Mouse (Mus musculus) G1E-ER4 (cell line): Measurements from ENCODE around the gene Scrt2. TPM values are rescaled to one million over a fixed set of nuclear protein-coding genes. Genes with fewer than 3 reads are reported as not detected.

ENCODE experiments used
- GATA1 ChIP-seq: IDR thresholded peaks from one replicate; pipeline ENCODE4 v1.8.0; 2012; ENCODE audit warnings: low read length, inconsistent platforms
- polyA plus RNA-seq: library from polyadenylated mRNA; stranded (reverse); fragments of >175 nt; gene quantifications from 2 replicates; pipeline ENCODE4 v1.2.3, GENCODE M21; 2012

Scrt2 gene
- polyA plus RNA-seq, 1 experiment = not detected

DNA sequence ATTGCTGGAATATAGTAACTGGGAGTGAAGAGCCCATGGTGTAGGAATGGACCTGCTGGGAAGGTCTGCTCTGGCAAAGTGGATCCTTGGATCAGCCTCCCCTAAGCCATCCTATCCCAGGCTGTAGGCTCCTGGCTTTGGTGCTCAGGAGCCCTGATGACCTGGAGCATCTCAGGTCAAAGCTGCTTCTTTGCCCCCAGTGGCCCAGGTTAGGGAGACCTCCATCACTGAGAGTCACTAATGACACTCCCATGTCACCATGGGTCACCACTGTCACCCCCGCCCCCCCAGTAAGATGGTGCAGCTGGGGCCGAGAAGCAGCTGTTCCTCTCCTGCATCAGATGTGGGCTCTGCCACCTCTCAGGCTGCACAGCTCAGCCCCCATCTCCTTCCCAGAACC is 11.4 kb upstream of the Scrt2 start:
- no peak for TF ChIP-seq GATA1

DNA sequence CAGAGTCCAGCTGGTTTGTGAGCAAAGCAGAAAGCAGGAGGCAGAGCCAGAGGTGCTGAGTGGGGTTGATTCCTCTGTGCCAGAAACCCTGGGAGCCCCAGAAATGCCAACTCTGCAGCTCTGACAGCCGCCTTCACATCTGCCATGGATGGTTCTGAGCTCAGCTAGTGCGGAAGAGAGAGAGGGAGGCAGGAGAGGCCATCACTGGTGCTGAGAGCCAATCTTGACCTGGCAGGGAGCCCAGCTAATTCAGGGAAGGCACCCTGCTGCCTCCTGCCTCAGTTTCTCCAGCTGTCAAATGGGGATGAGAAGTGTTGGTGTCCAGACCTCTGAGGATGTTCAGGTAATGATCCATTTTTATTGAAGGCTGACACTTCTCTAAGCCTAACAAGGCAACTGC is 6.8 kb upstream of the Scrt2 start:
- no peak for TF ChIP-seq GATA1

DNA sequence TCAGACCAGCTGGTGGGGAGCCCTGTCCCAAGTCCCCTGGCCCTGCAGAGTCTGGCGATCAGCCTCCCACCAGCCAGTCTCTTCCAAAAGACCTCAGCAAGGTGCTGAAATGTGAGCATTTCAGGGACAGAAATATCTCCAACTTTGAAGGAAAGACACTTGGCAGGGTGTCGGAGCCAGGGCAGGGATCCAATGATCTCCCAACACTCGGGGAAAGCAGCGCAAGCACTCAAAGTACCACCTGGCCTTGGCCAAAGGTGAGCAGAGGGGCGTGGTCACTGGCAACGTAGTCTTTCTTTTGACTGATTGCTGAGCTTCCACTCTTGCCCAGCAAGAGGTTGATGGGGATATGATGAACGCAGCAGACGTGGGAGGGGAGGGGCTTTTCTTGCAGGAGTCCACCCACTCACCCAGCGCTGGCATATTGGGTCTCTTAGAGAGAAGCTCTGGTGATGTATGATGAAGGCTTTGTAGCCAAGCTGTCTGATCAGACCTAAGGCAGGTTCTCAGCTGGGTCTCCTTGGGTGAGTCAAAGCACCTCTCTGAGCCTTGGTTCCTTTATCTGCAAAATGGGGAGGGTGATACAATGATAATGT is 5.9 kb upstream of the Scrt2 start:
- no peak for TF ChIP-seq GATA1

DNA sequence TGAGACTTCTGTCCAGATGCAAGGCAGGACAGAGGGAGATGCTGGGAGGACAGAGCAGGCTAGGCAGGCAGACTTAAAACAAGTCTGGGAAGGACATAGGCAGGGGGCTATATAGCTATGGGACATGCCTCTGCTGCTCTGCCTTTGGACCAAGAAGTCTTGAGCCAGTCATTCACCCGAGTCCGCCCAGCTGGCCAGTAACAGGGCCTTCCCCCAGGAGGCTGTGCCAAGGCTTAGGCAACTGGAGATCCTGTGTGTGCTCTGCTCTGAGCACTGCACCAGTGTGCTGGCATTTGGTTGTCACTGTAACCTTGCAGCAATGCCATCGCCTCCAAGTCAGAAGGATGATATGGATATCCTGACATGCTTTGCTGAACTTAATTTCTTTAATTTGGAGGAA is 4.0 kb upstream of the Scrt2 start:
- no peak for TF ChIP-seq GATA1

DNA sequence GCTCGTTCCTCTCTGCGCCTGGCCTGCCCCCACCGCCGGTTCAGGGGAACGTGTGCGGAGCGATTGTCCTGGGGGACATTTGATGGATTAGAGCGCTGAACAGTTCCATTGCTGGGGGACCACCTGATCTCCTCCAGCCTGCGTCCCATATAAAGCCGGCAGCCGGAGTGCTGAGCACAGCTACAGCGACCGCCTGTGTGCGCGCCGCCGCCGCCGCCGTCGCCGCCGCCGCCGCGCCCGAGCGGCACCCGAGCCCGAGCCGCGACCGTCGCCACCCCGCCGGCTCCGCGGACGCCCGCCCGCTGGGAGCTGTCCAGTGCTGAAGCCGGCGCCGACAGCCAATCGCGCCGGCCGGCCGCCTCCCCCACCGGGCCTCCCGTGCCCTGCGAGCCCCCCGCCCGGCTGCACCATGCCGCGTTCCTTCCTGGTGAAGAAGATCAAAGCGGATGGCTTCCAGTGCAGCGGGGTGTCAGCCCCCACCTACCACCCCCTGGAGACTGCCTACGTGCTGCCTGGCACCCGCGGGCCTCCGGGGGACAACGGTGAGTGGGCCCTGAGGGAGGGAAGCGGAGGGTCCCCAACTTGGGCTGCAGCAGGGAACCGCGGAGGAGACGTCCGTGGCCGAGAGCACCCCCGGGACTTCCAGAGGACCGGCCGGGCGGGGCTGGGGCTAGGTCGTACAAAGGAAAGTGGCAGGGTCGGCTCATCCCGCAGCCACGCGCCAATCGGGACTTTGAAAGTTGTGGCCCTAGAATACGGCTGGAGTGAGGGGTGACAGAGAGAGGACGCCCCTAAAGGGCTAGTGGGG is 516 bp downstream of the Scrt2 start:
- TF ChIP-seq GATA1 = no peak

DNA sequence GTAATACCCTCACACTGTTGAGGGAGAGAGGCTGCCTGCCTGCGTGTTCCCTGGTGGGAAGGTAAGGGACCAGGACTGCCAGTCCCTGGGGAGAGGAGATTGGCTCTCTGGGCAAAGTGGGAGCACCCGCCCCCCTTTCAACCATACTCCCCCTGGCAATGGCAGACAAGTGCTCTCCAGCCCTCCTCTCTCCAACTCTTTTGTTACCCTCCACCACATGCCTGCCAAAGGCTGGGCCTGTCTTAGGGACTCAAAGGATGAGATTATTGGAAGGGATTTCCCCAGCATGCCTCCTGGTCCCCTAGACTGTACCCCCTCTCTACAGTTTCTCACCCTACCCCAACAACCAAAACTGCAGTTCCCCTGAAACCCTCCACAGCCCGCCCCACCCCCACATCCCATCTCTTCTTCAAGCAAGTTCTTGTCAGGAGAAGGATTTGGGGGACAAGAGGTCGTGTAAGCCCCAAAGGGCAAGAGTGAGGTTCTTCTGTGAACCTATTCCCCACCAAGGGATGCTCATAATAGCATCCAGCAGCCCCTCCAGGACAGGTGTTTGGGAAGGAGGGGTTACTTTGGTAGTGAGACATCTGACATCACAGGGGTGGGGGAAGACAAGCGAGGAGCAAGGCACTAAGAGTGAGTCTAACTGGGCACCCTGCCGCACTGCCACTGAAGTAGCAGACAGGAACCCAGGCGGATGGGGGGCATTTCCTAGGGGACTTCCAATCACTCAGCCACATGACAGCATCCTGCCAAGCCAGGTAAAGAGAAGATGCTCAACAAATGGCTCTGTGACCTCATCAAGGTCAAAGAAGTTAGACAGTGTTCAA is 1.3 kb downstream of the Scrt2 start:
- no peak for TF ChIP-seq GATA1

DNA sequence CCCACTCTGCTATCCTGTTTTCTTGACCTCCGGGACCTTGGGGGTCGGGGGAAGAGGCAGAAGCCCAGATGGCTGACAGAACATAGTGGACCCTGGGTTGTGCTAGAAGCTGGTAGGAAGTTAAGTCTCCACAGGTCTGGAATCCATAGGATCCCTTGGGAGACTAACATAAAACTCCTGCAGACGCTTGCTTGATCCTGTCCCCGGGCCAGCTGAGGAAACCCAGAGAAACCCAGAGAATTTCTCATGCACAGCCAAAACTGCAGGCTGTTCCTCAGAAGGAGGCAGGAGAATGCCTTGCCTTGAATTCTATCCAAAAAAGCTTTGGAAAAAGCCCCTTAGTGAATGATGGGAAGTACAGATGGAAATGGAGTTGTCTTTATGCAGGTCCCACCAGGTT is 2.1 kb downstream of the Scrt2 start:
- TF ChIP-seq GATA1 = no peak

DNA sequence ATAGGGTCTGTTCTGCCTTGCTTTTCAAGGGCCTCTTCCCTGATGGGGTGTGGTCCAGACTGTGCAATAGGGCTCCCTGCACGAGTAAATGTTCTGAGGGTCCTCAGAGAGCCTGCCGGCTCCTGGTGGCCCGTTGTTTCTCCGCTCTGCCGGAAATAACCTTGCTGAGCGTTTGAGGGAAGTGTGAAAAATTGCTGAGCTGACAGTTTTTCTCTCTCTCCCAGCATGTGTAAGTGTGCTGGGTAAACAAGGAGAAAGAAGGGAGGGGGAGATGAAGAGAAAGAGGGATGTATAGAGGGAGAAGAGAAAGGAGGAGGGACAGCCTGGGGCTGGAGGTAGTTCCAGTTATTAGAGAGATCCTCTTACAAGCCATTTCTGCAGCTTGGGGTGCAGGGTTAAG is 3.0 kb downstream of the Scrt2 start:
- no peak for TF ChIP-seq GATA1

DNA sequence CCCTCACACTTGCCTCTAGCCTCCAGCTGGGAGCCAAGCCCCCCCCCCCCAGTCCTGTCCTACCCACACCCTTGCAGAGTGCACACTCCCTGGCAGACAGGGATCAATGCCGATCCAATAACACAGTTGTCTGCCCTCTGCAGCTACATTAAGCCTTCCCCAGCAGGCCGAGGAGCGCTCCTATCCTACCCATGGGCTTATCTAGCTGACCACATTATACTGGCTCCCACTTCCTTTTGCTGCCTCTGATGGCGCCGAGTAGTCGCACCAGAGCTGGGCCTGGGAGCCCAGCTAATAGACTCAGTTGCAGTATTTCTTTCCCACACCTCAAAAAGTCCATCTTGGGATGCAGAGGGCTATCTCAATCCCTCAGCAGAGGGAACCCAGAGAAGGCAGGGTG is 4.1 kb downstream of the Scrt2 start:
- no peak for TF ChIP-seq GATA1

DNA sequence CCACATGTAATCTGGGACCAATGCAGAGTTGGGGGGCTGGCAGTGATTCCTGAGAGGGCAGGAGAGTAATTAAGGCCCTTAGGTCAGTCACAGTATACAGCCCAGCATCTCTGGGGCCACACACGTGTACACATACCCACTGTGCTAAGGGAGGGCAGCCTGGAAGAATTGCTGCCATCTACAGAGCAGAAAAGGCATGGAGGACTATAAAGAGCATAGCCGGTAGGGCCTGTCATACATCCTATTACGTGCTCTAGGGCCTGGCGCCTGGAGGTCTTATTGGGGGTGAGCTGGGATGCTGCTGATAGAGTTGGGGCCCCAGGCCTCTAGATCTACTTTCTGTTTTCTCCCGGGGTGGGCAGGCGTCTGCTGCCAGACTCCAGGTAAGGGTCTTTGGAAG is 5.1 kb downstream of the Scrt2 start:
- TF ChIP-seq GATA1 = no peak

DNA sequence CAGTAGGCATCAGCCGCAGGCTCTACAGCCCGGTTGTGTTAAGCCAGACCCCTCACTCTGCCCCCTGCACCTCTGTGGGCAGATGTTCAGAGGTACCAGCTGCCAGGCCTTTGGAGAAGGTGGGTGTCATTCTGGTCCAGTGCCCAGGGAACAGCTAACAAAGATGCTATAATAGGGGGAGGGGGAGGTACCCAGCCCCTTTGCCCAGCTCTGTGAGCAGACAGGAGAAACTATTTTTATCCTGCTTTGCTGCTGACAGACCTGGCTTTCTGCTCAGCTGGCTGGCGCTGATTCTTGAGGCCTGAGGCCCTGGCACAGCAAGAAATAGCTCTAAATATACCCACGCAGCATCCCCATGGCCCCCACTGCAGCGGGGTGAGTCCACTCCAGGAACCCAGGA is 5.8 kb downstream of the Scrt2 start:
- no peak for TF ChIP-seq GATA1

DNA sequence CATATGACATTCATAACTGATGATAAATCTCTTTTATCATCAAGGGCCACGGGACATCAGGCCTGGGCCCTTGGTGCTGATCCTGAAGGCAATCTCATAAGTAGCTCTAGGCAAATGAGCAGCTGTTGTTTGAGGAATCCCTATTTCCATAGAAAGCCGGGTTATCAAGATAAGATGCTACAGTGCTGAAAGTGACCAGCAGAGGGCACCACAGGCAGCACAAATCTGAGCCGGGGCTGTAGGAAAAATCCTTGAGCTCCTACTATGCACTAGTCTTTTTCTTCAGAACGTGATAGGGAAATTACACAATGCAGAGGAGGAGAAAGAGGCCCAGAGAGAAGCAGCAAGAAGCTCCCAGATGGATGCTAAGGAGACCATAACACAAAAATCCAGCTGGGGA is 7.7 kb downstream of the Scrt2 start:
- TF ChIP-seq GATA1 = no peak

DNA sequence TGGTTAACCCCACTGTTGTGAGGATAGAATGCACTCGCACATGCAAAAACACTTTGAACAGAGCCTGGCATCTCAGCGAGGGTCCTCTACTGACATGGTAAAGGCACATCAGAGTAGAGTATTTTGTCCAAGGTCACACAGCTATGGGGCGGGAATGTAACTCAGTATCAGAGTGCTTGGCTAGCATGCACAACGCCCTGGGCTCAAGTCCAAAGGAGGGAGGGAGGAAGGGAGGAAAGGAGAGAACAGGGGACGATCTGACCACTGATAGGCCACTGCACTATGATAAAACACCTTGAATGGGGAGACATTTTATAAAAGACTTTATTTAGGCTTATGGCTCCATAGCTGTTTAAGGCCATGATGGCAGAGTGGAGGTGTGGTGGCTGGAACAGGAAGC is 8.3 kb downstream of the Scrt2 start:
- no peak for TF ChIP-seq GATA1

DNA sequence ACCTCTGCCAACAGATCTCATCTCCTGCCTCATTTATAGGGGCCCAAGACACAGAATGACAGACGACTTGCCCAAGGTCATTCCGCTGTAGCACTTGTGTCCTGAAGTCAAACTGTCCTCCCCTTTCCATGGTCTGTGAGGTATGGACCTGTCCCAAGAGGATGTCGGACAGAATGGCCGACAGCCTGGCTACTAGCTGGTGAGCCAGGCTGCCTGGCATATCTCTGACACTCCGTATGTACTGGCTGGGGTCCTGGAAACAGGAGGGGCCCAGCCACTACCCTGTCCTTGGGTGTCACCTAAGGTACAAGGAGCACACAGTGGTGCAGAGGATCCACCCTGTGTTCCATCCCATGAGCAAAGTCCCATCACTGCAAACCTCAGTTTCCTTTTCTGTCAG is 9.2 kb downstream of the Scrt2 start:
- TF ChIP-seq GATA1 = no peak

DNA sequence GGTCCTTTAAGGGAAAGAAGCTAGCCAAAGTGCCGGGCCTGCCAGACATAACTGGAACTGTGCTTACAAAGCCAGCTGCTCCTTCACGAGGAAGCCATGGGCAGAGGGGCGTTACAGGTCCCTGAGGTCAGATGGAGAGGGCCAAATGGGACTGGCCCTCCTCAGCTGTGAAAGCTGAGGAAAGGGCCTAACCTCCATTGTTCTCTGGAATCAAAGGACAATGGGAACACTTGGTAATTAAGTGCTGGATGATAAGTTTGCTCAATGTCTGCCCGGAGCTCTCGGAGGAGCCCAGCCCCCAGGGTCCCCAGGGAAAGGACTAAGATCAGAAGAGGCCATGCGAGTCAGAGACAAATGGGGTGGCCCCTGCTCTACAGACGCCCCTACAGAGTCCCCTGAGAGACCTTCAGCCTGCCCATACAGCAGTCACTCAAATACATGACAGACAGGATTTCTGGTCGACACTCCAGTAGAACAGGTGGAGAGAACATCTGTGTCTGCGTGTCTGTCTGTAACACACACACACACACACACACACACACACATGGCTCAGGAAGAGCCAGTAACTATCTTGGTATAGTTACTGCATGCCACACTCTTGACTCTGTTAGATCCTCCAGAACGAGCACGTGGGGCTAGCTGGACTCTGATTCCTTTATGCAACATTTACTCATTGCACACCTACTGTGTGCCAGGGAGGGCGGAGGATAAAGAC is 10.2 kb downstream of the Scrt2 start:
- TF ChIP-seq GATA1 = no peak

DNA sequence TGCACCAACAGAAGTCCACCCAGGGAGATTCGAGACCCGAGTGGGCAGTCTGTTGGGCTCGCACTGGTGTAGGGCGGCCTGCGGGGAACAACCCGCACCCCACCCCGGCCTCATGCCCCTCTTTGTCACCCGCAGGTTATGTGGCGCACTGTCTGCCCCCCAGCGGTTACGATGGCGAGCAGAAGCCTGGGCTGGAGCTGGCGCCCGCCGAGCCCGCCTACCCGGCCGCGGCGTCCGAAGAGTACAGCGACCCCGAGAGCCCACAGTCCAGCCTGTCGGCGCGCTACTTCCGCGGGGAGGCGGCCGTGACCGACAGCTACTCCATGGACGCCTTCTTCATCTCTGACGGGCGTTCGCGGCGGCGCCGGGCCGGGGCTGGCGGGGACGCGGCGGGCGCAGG is 11.6 kb downstream of the Scrt2 start:
- TF ChIP-seq GATA1 = no peak
